Mouse (Mus musculus): ENCODE data around the gene Eif3k. TPM values are rescaled to one million over a fixed set of nuclear protein-coding genes. Genes with fewer than 3 reads are reported as not detected.

Eif3k gene
- total RNA-seq, 2 experiments from 2014 or later = 241 to 264 TPM

GRCm38 (mm10) chr7:28959505-28960045 lies 22.1 kb downstream of the Eif3k start:
- no peak for DNase-seq

GRCm38 (mm10) chr7:28958770-28959169 lies 22.9 kb downstream of the Eif3k start:
- DNase-seq = no peak

- DNase-seq = no peak
Observed at GRCm38 (mm10) chr7:28957997-28958725, 23.5 kb downstream of the Eif3k start.

GRCm38 (mm10) chr7:28957286-28957685 lies 24.4 kb downstream of the Eif3k start:
- DNase-seq = no peak

GRCm38 (mm10) chr7:28956270-28956669 lies 25.4 kb downstream of the Eif3k start:
- no peak for DNase-seq

GRCm38 (mm10) chr7:28955295-28955897 lies 26.3 kb downstream of the Eif3k start:
- DNase-seq = no peak

- DNase-seq = no peak
Observed at GRCm38 (mm10) chr7:28954773-28955172, 26.9 kb downstream of the Eif3k start.

GRCm38 (mm10) chr7:28953476-28954376 lies 27.9 kb downstream of the Eif3k start:
- no peak for DNase-seq

- DNase-seq = peak; percentile 64 to 71
Observed at GRCm38 (mm10) chr7:28952786-28953185, 28.9 kb downstream of the Eif3k start.

GRCm38 (mm10) chr7:28951764-28952163 lies 29.9 kb downstream of the Eif3k start:
- no peak for DNase-seq

GRCm38 (mm10) chr7:28950346-28951037 lies 31.2 kb downstream of the Eif3k start:
- DNase-seq = no peak

- DNase-seq = no peak
Observed at GRCm38 (mm10) chr7:28949298-28949697, 32.4 kb downstream of the Eif3k start.

GRCm38 (mm10) chr7:28948746-28949145 lies 32.9 kb downstream of the Eif3k start:
- no peak for DNase-seq

- DNase-seq = no peak
Observed at GRCm38 (mm10) chr7:28946271-28946610, 35.4 kb downstream of the Eif3k start.

- DNase-seq = no peak
Observed at GRCm38 (mm10) chr7:28945416-28946270, 36.0 kb downstream of the Eif3k start.

GRCm38 (mm10) chr7:28944756-28945415 lies 36.8 kb downstream of the Eif3k start:
- DNase-seq = no peak

- no peak for DNase-seq
Observed at GRCm38 (mm10) chr7:28943451-28944180, 38.0 kb downstream of the Eif3k start.

- no peak for DNase-seq
Observed at GRCm38 (mm10) chr7:28941542-28941941, 40.1 kb downstream of the Eif3k start.

GRCm38 (mm10) chr7:28941129-28941528 lies 40.5 kb downstream of the Eif3k start:
- DNase-seq = no peak
